Mouse (Mus musculus) forebrain, embryonic 13.5 days (tissue): ENCODE measurements at regions not wholly inside any gene's neighbourhood (a gene's known extent, or its start where the extent isn't known, plus 50 kb on each side); places are given as distances from the start of the nearest gene placed in this dataset.

Experiments used
- ATAC-seq: fragments of 200-750 bp; cut with Nextera tagmentation; 2 replicates; pipeline ENCODE4 v1.8.0; 2017
- H3K27ac ChIP-seq: fragments of 300-500 bp; sonication (generic); 2 replicates; pipeline ENCODE4 v1.5.1; 2015; ENCODE audit warnings: inconsistent platforms, mild to moderate bottlenecking, moderate library complexity
- H3K27me3 ChIP-seq: fragments of 300-500 bp; sonication (generic); 2 replicates; pipeline ENCODE4 v1.6.1; 2015; ENCODE audit warnings: mild to moderate bottlenecking, inconsistent platforms
- H3K36me3 ChIP-seq: fragments of 300-500 bp; sonication (generic); 2 replicates; pipeline ENCODE4 v1.6.1; 2015; ENCODE audit warnings: mild to moderate bottlenecking, inconsistent platforms; ENCODE audit not compliant: poor library complexity, severe bottlenecking
- H3K4me1 ChIP-seq: fragments of 300-500 bp; sonication (generic); 2 replicates; pipeline ENCODE4 v1.6.1; 2015; ENCODE audit warnings: inconsistent platforms
- H3K4me2 ChIP-seq: fragments of 300-500 bp; sonication (generic); 2 replicates; pipeline ENCODE4 v1.6.1; 2015; ENCODE audit warnings: inconsistent platforms, mild to moderate bottlenecking, moderate library complexity
- H3K4me3 ChIP-seq: fragments of 300-500 bp; sonication (generic); 2 replicates; pipeline ENCODE4 v1.5.1; 2015; ENCODE audit warnings: mild to moderate bottlenecking, inconsistent platforms
- H3K9ac ChIP-seq: fragments of 300-500 bp; sonication (generic); 2 replicates; pipeline ENCODE4 v1.6.1; 2015; ENCODE audit warnings: mild to moderate bottlenecking, inconsistent platforms
- H3K9me3 ChIP-seq: fragments of 300-500 bp; sonication (generic); replicated peaks from 2 replicates; pipeline ENCODE4 v1.6.1; 2016; ENCODE audit warnings: inconsistent platforms
- WGBS: fragments of 180-500 bp; shearing (Covaris S2); methylation state at CpG from one replicate; pipeline ENCODE4 v1.1.7; 2015; 5-methylcytosine and 5-hydroxymethylcytosine counted together

DNA sequence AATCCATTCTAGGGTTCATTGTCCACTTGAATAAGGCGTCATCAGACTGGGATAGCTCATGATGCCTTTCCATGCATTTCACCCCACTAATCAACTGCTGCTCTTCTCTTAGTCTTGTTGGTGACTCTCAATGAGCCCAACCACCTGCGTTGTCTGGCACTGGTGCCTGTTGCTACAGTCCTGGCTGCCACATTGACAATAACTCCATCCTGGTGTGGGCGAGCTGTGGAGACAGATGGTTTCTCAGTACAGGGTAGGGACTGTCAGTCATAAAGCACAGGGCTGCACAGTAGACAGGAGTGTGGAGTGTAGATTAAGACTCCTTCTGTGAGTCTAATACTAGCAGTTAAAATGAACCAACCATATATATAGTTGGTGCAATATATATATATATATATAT is 469.4 kb upstream of the Nr3c2 start:
- 82% methylated on average over 3 of the region's 3 CpGs for WGBS
- peak; percentile 71; the same call in 1 of the 2 replicates for ATAC-seq
- Histone ChIP-seq H3K4me3 (no peak overlapping the region), H3K9me3 (no peaks in the 10 kb centered on the region), H3K27ac (no peak overlapping the region), H3K36me3 (no peaks in the 10 kb centered on the region), H3K4me2 (no peak overlapping the region), H3K9ac (no peak overlapping the region), H3K4me1 (no peaks in the 10 kb centered on the region), H3K27me3 (no peaks in the 10 kb centered on the region)

DNA sequence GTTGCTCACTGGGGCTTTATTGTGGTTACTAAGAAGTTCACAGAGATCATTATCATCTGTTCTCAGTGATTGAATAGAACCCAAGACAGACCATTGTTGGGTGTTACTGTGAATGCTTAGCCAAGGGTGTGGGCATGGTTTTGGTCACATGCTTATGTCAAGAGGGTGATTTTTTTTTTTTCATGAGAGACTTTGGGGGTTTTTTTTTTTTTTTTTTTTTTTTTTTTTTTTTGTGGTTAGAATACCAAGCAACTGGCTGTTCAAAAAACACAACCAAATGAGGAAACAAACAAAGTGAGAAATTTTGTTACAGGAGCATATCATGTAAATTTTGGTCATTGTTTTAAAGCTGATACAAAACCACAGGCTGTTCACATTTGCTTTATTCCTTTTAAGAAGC is 466.4 kb upstream of the Nr3c2 start:
- Histone ChIP-seq H3K9ac (no peak overlapping the region), H3K36me3 (no peaks in the 10 kb centered on the region), H3K4me2 (no peak overlapping the region), H3K27me3 (no peaks in the 10 kb centered on the region), H3K27ac (no peak overlapping the region), H3K4me3 (no peak overlapping the region), H3K4me1 (no peaks in the 10 kb centered on the region), H3K9me3 (no peaks in the 10 kb centered on the region)
- no peak for ATAC-seq

DNA sequence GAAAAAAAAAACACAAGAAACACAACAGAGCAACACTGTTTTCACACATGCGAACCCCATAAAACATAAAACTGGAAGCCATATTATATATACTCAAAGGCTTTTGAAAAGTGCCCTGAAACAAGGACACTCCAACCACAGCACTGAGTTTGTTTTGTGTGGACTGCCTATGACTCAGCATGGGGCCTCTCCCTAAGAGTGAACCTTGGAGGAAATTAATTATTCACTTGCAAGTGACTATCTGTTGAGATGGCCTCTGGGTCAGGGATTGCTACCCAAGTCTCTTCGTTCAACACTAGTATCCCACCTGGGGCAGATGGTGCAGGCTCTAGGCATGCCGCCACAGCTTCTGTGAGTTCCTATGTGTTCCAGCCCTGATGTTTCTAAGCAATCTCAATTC is 461.3 kb upstream of the Nr3c2 start:
- Histone ChIP-seq H3K4me2 (no peak overlapping the region), H3K4me3 (no peak overlapping the region), H3K36me3 (no peaks in the 10 kb centered on the region), H3K27ac (no peak overlapping the region), H3K9ac (no peak overlapping the region), H3K27me3 (no peaks in the 10 kb centered on the region), H3K4me1 (no peaks in the 10 kb centered on the region), H3K9me3 (no peaks in the 10 kb centered on the region)
- 88% methylated on average over 3 of the region's 3 CpGs for WGBS
- ATAC-seq, result no peak

DNA sequence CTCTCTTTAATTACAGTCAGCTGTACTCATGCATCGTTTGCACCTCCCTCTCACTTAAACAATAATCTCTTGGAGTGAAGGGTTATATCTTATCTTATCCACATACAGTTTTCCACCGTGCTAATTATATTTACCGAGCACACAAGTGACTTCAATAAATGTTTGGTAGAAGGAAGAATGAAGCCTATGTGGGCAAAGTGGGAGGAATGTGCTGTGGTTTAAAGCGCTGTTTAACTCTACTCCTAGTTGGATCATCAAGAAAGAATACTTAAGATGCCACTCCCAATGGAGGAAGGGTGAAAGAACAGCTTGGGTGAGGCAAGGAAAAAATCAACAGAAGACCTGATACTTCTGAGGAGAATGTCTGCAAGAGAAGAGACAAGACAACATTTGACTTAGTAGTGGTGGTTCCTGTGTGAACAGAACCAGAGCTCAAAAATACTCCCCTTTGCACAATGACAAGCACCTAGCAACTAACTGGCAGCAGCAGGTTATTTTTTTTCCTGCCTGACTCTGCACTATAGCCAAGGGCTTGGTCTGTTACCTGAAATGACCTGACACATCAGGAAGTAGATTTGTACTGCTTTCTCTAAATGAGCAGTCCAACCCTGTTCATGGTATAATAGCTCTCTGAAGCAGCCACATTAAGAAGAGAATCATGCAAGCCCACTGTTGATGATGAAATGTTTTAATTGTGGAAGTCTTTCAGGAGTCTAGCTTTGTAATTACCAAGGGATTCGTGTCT is 424.6 kb upstream of the Nr3c2 start:
- no peaks in the 10 kb centered on the region for H3K4me1 ChIP-seq
- no peaks in the 10 kb centered on the region for H3K27me3 ChIP-seq
- H3K27ac ChIP-seq, result no peak overlapping the region
- no peak for ATAC-seq
- H3K36me3 ChIP-seq, result no peaks in the 10 kb centered on the region
- no peak overlapping the region for H3K4me2 ChIP-seq
- H3K9me3 ChIP-seq, result no peaks in the 10 kb centered on the region
- H3K9ac ChIP-seq, result no peak overlapping the region
- 71% methylated on average over 5 of the region's 5 CpGs for WGBS
- H3K4me3 ChIP-seq, result no peak overlapping the region

DNA sequence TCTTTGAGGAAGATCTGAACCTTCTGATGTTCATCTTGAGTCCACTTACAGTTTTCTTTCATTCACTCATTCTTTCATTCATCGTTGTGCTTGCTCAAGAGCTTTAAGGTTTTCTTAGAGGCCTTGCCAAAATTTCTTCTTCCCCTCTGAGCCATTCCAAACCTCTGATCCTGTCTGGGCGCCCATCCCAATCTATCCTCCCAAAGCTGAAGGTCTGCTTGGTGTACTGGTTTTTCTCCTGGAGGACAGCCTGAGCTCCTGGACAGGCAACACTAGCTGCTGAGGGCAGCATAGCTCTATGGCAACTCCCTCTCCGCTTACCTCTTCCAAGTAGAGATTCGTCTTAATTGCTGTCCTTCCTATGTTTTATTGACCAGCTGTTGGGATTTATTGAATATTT is 420.3 kb upstream of the Nr3c2 start:
- ATAC-seq, result no peak
- Histone ChIP-seq H3K4me3 (no peak overlapping the region), H3K9me3 (no peaks in the 10 kb centered on the region), H3K36me3 (no peaks in the 10 kb centered on the region), H3K4me1 (no peaks in the 10 kb centered on the region), H3K27me3 (no peaks in the 10 kb centered on the region), H3K9ac (no peak overlapping the region), H3K27ac (no peak overlapping the region), H3K4me2 (no peak overlapping the region)
- 87% methylated on average over 4 of the region's 4 CpGs for WGBS

DNA sequence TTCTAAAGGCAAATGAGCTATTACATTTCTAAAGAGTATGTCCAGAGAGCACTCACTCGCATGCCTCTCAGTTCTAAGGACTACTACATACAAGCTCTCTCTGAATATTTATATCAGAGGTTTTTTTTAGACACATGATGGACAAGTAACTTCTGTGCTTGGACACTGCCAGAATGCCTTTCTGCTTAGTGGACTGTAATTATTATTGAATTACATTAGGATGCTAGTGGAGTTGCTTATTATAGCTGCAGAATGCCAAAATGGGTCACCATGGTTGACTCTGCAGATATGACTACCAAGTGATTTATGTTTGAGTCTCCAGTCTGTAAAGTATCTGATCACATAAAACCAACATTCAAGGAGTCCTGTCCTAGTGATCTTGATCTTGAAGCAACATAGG is 395.6 kb upstream of the Nr3c2 start:
- WGBS, result 87% methylated on average over 1 of the region's 1 CpGs
- no peaks in the 10 kb centered on the region for H3K27me3 ChIP-seq
- H3K4me1 ChIP-seq, result no peaks in the 10 kb centered on the region
- H3K9ac ChIP-seq, result no peak overlapping the region
- no peaks in the 10 kb centered on the region for H3K36me3 ChIP-seq
- no peak for ATAC-seq
- no peak overlapping the region for H3K4me2 ChIP-seq
- no peak overlapping the region for H3K4me3 ChIP-seq
- no peak overlapping the region for H3K27ac ChIP-seq
- H3K9me3 ChIP-seq, result no peaks in the 10 kb centered on the region

DNA sequence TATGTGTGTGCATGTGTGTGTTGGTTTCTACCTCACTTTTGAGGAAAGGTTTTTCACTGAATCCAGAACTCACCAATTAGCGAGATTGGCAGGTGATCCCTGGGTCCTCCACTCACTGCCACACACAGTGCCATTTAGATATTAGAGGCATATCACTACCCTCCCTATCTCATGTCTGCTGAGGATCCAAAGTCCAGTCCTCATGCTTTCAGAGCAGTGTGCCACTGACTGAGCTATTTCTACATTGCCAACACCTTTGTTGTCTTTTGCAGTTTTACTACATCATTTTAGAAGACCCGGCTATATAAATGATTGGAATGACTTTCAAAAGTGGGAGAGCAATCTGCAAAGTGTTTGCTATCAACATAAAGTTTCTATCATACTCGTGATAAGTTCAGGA is 392.0 kb upstream of the Nr3c2 start:
- H3K9ac ChIP-seq, result no peak overlapping the region
- no peak overlapping the region for H3K4me2 ChIP-seq
- no peak overlapping the region for H3K4me3 ChIP-seq
- H3K36me3 ChIP-seq, result no peaks in the 10 kb centered on the region
- WGBS, result 89% methylated on average over 3 of the region's 3 CpGs
- no peaks in the 10 kb centered on the region for H3K4me1 ChIP-seq
- H3K27ac ChIP-seq, result no peak overlapping the region
- H3K27me3 ChIP-seq, result no peaks in the 10 kb centered on the region
- no peak for ATAC-seq
- H3K9me3 ChIP-seq, result no peaks in the 10 kb centered on the region

DNA sequence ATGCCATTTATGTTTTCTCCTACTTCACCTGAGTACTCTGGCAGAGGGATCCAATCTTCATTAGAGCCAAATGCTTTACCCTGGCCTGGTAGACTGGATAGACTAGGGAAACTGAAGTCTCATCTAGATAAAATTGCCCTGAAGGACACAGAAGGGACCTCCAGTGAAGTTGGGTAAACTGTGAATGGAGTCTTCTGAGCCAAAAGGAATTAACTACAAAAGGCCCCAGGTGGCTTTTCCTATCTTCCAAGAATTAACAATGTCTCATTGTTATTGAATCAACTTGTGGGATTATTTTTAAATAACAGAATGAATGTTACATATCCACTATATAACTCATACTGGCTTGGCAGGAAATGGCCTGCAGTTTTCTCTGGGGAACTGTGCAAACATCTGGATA is 390.0 kb upstream of the Nr3c2 start:
- Histone ChIP-seq H3K27ac (no peak overlapping the region), H3K4me3 (no peak overlapping the region), H3K9me3 (no peaks in the 10 kb centered on the region), H3K27me3 (no peaks in the 10 kb centered on the region), H3K36me3 (no peaks in the 10 kb centered on the region), H3K4me1 (no peaks in the 10 kb centered on the region), H3K9ac (no peak overlapping the region), H3K4me2 (no peak overlapping the region)
- ATAC-seq, result no peak

DNA sequence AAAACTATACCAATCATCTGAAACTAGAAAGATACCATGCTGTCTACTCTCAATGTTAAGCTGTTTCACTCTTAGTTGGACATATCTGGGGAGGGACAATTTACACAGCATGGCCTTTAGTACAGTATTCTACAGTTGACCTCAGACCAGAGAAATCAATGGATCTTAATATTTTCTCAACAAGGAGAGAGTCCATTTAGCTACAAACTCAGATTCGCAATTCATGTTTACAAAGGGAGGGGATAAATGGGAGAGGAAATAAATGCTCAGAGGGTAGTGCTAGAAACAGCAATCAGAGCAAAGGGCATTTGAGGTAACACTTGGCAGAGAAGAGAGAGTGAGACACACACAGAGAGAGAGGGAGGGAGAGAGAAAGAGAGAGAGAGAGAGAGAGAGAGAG is 385.1 kb upstream of the Nr3c2 start:
- Histone ChIP-seq H3K4me3 (no peak overlapping the region), H3K9me3 (no peaks in the 10 kb centered on the region), H3K4me1 (no peaks in the 10 kb centered on the region), H3K9ac (no peak overlapping the region), H3K4me2 (no peak overlapping the region), H3K27ac (no peak overlapping the region), H3K36me3 (no peaks in the 10 kb centered on the region), H3K27me3 (no peaks in the 10 kb centered on the region)
- WGBS, result 84% methylated on average over 1 of the region's 1 CpGs
- ATAC-seq, result no peak

DNA sequence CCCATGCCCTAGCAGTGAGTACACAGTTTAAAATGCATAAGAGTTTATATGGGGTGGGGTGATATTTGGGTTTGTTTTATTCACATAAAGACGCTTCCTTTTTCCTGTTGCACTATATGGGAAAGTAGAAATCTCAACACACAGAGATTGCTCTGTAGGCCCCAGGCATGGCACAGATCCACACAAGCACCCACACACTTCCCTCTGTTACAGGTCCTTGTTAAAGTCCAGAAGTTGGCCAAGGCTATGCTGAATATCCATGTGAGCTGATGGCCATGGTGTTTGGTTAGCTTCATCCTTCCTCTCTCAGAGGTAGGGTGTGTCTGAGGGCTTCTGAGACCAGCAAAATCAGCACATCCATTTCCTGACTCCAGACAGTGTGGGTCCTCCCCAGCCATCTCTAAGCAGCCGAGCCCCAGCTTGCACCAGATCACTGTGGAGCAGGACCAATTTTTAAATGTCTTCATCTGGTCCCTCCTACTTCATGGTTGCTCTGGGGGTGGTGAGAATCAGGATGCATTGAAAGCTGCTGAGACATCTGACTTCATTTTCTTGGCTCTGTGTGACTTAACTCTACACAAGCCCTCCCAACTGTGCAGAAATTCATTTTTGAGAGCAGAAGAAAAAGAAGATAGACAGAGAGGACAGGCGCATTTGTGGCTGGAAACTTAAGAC is 360.3 kb upstream of the Nr3c2 start:
- no peak overlapping the region for H3K4me3 ChIP-seq
- no peak for ATAC-seq
- no peak overlapping the region for H3K9ac ChIP-seq
- 94% methylated on average over 3 of the region's 3 CpGs for WGBS
- H3K9me3 ChIP-seq, result no peaks in the 10 kb centered on the region
- H3K4me2 ChIP-seq, result no peak overlapping the region
- H3K36me3 ChIP-seq, result no peaks in the 10 kb centered on the region
- no peak overlapping the region for H3K27ac ChIP-seq
- H3K27me3 ChIP-seq, result no peaks in the 10 kb centered on the region
- H3K4me1 ChIP-seq, result no peaks in the 10 kb centered on the region

DNA sequence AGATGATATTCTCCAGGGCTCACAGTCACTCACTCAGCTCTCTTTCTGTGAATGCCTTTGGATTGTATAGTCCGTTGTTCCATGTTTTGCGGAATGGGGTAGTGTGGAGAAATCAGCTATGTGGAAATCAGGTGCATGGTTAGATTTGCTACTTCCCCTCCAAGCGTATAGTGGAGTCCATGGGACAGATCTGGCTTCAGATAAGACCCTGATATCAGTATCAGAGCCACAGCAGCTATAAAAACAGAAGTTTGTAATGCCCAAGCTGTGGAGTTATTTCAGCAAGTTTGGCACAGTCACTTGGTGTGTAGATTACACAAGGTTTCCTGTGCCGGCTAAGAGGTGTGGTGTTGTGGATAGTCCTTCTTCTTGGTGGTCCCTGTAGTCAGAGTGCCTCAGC is 359.6 kb upstream of the Nr3c2 start:
- Histone ChIP-seq H3K27me3 (no peaks in the 10 kb centered on the region), H3K4me1 (no peaks in the 10 kb centered on the region), H3K4me2 (no peak overlapping the region), H3K9me3 (no peaks in the 10 kb centered on the region), H3K9ac (no peak overlapping the region), H3K36me3 (no peaks in the 10 kb centered on the region), H3K27ac (no peak overlapping the region), H3K4me3 (no peak overlapping the region)
- ATAC-seq, result no peak
- WGBS, result 90% methylated on average over 4 of the region's 4 CpGs

DNA sequence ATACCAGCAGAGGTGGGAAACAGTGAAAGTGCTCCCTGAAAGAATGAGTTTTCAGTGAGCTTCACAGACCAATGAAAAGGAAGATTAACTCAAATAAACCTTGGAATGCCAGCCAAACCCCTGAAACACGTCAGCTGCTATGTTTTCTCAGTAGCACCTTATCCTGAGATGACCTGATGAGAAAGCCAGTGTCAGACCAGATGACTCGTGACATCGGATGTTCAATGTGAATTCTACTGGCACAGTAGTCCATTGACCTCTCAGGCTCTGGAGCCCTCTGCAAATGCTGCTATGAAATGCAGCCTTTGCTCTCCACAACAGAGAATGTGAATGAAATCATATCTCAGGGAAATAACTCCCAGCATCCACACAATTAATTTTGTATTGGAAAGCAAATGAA is 358.6 kb upstream of the Nr3c2 start:
- Histone ChIP-seq H3K27me3 (no peaks in the 10 kb centered on the region), H3K4me2 (no peak overlapping the region), H3K4me3 (no peak overlapping the region), H3K36me3 (no peaks in the 10 kb centered on the region), H3K9me3 (no peaks in the 10 kb centered on the region), H3K9ac (no peak overlapping the region), H3K27ac (no peak overlapping the region), H3K4me1 (no peaks in the 10 kb centered on the region)
- ATAC-seq, result no peak
- 75% methylated on average over 3 of the region's 3 CpGs for WGBS

DNA sequence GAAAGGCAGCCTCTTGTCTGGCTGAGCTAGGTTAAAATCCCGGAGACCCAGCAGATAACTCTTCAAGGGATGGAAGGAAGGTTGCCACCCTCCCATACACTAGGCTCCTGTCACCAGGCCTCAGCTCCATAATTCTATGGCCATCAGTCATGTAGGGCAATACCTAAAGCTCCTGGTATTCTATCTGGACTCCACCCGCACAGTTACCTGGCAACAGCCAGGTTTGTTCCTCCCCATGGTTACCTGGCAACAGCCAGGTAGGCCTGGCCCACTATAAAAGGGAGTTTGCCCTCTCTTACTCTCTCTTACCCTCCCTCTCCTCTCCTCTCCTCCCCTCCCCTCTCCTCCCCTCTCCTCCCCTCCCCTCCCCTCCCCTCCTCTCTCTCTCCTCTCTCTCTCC is 347.6 kb upstream of the Nr3c2 start:
- H3K9me3 ChIP-seq, result no peaks in the 10 kb centered on the region
- no peak overlapping the region for H3K27ac ChIP-seq
- H3K9ac ChIP-seq, result no peak overlapping the region
- ATAC-seq, result no peak
- no peaks in the 10 kb centered on the region for H3K4me1 ChIP-seq
- H3K36me3 ChIP-seq, result no peaks in the 10 kb centered on the region
- no peaks in the 10 kb centered on the region for H3K27me3 ChIP-seq
- no peak overlapping the region for H3K4me3 ChIP-seq
- H3K4me2 ChIP-seq, result no peak overlapping the region
- 88% methylated on average over 2 of the region's 2 CpGs for WGBS
